Mouse (Mus musculus) hindbrain, embryonic 12.5 days (tissue): ENCODE measurements at regions not wholly inside any gene's neighbourhood (a gene's known extent, or its start where the extent isn't known, plus 50 kb on each side); places are given as distances from the start of the nearest gene placed in this dataset.

Experiments used
- ATAC-seq: fragments of 200-750 bp; cut with Nextera tagmentation; 2 replicates; pipeline ENCODE4 v1.8.0; 2017; ENCODE audit warnings: moderate TSS enrichment; ENCODE audit not compliant: low FRiP score
- H3K27ac ChIP-seq: fragments of 300-500 bp; sonication (generic); 2 replicates; pipeline ENCODE4 v1.5.1; 2016; ENCODE audit warnings: mild to moderate bottlenecking
- H3K27me3 ChIP-seq: fragments of 300-500 bp; sonication (generic); 2 replicates; pipeline ENCODE4 v1.6.1; 2016; ENCODE audit warnings: mild to moderate bottlenecking
- H3K36me3 ChIP-seq: fragments of 300-500 bp; sonication (generic); 2 replicates; pipeline ENCODE4 v1.6.1; 2016; ENCODE audit warnings: mild to moderate bottlenecking
- H3K4me1 ChIP-seq: fragments of 300-500 bp; sonication (generic); 2 replicates; pipeline ENCODE4 v1.6.1; 2016
- H3K4me2 ChIP-seq: fragments of 300-500 bp; sonication (generic); replicated peaks from 2 replicates; pipeline ENCODE4 v1.6.1; 2016; ENCODE audit warnings: mild to moderate bottlenecking
- H3K4me3 ChIP-seq: fragments of 300-500 bp; sonication (generic); 2 replicates; pipeline ENCODE4 v1.5.1; 2016; ENCODE audit warnings: mild to moderate bottlenecking
- H3K9ac ChIP-seq: fragments of 300-500 bp; sonication (generic); 2 replicates; pipeline ENCODE4 v1.6.1; 2016; ENCODE audit warnings: mild to moderate bottlenecking, moderate library complexity
- H3K9me3 ChIP-seq: fragments of 300-500 bp; sonication (generic); replicated peaks from 2 replicates; pipeline ENCODE4 v1.6.1; 2016; ENCODE audit warnings: mild to moderate bottlenecking
- WGBS: fragments of 180-500 bp; shearing (Covaris S2); methylation state at CpG from one replicate; pipeline ENCODE4 v1.1.7; 2016; 5-methylcytosine and 5-hydroxymethylcytosine counted together

- Histone ChIP-seq H3K27ac (no peak overlapping the region), H3K4me2 (no peak overlapping the region), H3K4me1 (no peaks in the 10 kb centered on the region), H3K4me3 (no peak overlapping the region), H3K36me3 (no peaks in the 10 kb centered on the region), H3K9me3 (no peaks in the 10 kb centered on the region), H3K27me3 (no peaks in the 10 kb centered on the region), H3K9ac (no peak overlapping the region)
- WGBS, result 44% methylated on average over 10 of the region's 10 CpGs
- no peak for ATAC-seq
Measured at GRCm38 (mm10) chr2:115520413-115521139, 60.9 kb upstream of the BC052040 start.

- ATAC-seq, result no peak
- no peak overlapping the region for H3K4me3 ChIP-seq
- no peaks in the 10 kb centered on the region for H3K4me1 ChIP-seq
- WGBS, result 90% methylated on average over 2 of the region's 2 CpGs
- H3K27me3 ChIP-seq, result no peaks in the 10 kb centered on the region
- no peaks in the 10 kb centered on the region for H3K9me3 ChIP-seq
- H3K36me3 ChIP-seq, result no peaks in the 10 kb centered on the region
- no peak overlapping the region for H3K27ac ChIP-seq
- H3K9ac ChIP-seq, result no peak overlapping the region
- no peak overlapping the region for H3K4me2 ChIP-seq
Measured at GRCm38 (mm10) chr2:115529878-115530277, 51.6 kb upstream of the BC052040 start.
